Mouse (Mus musculus) heart, embryonic 16.5 days (tissue): ENCODE measurements around the gene Ppp1r35. TPM values are rescaled to one million over a fixed set of nuclear protein-coding genes. Genes with fewer than 3 reads are reported as not detected.

Source experiments
- ATAC-seq: fragments of 200-750 bp; cut with Nextera tagmentation; replicated peaks from 2 replicates; pipeline ENCODE4 v1.8.0; 2017; ENCODE audit warnings: moderate number of reproducible peaks; ENCODE audit not compliant: insufficient read depth, low FRiP score; ENCODE audit errors: extremely low read depth
- H3K27ac ChIP-seq: fragments of 300-500 bp; sonication (generic); 2 replicates; pipeline ENCODE4 v1.5.1; 2014; ENCODE audit warnings: mild to moderate bottlenecking, low read length, control low read depth, moderate library complexity
- H3K27me3 ChIP-seq: fragments of 300-500 bp; sonication (generic); 2 replicates; pipeline ENCODE4 v1.6.1; 2014; ENCODE audit warnings: low read length, mixed read lengths; ENCODE audit not compliant: control insufficient read depth, insufficient read depth
- H3K36me3 ChIP-seq: fragments of 300-500 bp; sonication (generic); 2 replicates; pipeline ENCODE4 v1.6.1; 2014; ENCODE audit not compliant: control insufficient read depth, insufficient read depth
- H3K4me1 ChIP-seq: fragments of 300-500 bp; sonication (generic); 2 replicates; pipeline ENCODE4 v1.6.1; 2014; ENCODE audit warnings: low read length, mixed read lengths; ENCODE audit not compliant: control insufficient read depth, insufficient read depth
- H3K4me2 ChIP-seq: fragments of 300-500 bp; sonication (generic); 2 replicates; pipeline ENCODE4 v1.6.1; 2014; ENCODE audit warnings: low read depth, mild to moderate bottlenecking, control low read depth, low read length
- H3K4me3 ChIP-seq: fragments of 300-500 bp; sonication (generic); 2 replicates; pipeline ENCODE4 v1.5.1; 2014; ENCODE audit warnings: mild to moderate bottlenecking, control low read depth, low read length
- H3K9ac ChIP-seq: fragments of 300-500 bp; sonication (generic); 2 replicates; pipeline ENCODE4 v1.6.1; 2014; ENCODE audit warnings: low read length, control low read depth
- H3K9me3 ChIP-seq: fragments of 300-500 bp; sonication (generic); replicated peaks from 2 replicates; pipeline ENCODE4 v1.6.1; 2016; ENCODE audit warnings: low read length; ENCODE audit not compliant: control insufficient read depth
- WGBS: fragments of 180-500 bp; shearing (Covaris S2); extraction: QIAGEN DNeasy Blood & Tissue Kit; methylation state at CpG from one replicate; pipeline ENCODE4 v1.1.7; 2014; 5-methylcytosine and 5-hydroxymethylcytosine counted together
- polyA plus RNA-seq: library from polyadenylated mRNA; unstranded; fragments of >200 nt; fragmentation: Nextera tagmentation; extraction: Ambion mirVana; gene quantifications from 2 replicates; pipeline ENCODE4 v1.2.1, GENCODE M21; 2015

The Ppp1r35 gene
- polyA plus RNA-seq, 1 experiment from 2014 or later: 22.6 TPM

DNA sequence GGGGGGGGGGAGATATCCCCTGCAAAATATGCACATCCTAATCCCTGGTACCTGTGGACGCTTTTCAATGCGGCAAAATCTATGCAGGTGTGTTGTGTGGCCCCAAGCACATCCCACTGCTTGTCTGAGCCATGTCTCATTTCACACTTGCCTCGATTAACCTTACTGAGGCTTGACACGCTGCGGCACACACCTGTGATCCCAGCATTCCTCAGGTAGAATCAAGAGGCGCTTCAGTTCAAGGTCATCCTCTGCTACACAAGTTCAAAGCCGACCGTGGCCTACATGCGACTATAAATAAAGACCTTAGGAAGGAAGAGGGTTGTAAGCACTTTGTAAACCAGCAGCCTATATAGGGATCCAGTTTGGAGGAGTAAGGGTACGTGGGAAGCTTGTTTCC lies 36.6 kb upstream of the Ppp1r35 start:
- Histone ChIP-seq H3K36me3 (no peaks in the 10 kb centered on the region), H3K27me3 (no peaks in the 10 kb centered on the region), H3K9me3 (no peaks in the 10 kb centered on the region), H3K9ac (peak overlapping the region; percentile 82), H3K27ac (no peak overlapping the region), H3K4me2 (peak overlapping the region; percentile 93), H3K4me1 (peaks cover 13% of the 10 kb centered on the region), H3K4me3 (peak overlapping the region; percentile 73)
- ATAC-seq: no peak
- 55% methylated on average over 10 of the region's 10 CpGs for WGBS

DNA sequence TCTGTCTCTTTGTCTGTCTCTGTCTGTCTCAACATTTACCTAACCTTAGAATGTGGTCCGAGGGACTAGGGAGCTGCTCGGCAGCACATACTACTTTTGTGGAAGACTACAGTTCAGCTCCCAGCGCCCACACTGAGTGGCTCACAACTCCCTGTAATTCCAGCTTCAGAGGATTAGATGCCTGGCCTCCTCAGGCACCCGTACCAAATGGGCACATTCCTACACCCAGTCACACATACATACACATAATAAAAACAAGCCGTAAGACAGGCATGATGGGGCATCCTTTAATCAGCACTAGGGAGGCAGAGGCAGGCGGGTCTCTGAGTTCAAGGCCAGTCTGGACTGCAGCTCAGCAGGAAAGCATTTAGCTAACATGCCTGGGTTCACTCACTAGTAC lies 35.8 kb upstream of the Ppp1r35 start:
- no peak for ATAC-seq
- no peaks in the 10 kb centered on the region for H3K9me3 ChIP-seq

DNA sequence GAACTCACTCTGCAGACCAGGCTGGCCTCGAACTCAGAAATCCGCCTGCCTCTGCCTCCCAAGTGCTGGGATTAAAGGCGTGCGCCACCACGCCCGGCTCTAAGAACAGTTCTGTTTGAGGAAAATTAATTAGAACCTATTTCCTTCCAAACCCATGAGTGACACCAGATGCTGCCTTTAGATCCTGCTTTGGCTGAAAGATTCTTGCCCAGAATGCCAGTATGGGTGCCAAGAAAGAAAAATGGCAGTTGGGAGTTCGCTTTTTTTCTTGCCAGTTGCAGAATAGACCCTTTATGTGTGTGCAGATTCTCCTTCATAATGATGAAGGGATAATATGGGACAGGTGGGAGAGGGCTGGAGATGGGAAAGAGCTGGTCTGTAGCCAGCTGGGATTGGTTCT lies 34.5 kb upstream of the Ppp1r35 start:
- H3K4me1 ChIP-seq: peaks cover 25% of the 10 kb centered on the region
- H3K9me3 ChIP-seq: no peaks in the 10 kb centered on the region
- H3K36me3 ChIP-seq: no peaks in the 10 kb centered on the region
- no peak overlapping the region for H3K4me3 ChIP-seq
- no peaks in the 10 kb centered on the region for H3K27me3 ChIP-seq
- H3K9ac ChIP-seq: no peak overlapping the region
- 91% methylated on average over 6 of the region's 7 CpGs for WGBS
- no peak overlapping the region for H3K27ac ChIP-seq
- no peak overlapping the region for H3K4me2 ChIP-seq
- no peak for ATAC-seq

More for the DNA sequence above, 35.8 kb upstream of the Ppp1r35 start:
- Histone ChIP-seq H3K4me3 (no peak overlapping the region), H3K4me1 (peaks cover 13% of the 10 kb centered on the region), H3K27me3 (no peaks in the 10 kb centered on the region), H3K9ac (no peak overlapping the region), H3K4me2 (no peak overlapping the region), H3K36me3 (no peaks in the 10 kb centered on the region), H3K27ac (no peak overlapping the region)
- WGBS: 91% methylated on average over 6 of the region's 6 CpGs

DNA sequence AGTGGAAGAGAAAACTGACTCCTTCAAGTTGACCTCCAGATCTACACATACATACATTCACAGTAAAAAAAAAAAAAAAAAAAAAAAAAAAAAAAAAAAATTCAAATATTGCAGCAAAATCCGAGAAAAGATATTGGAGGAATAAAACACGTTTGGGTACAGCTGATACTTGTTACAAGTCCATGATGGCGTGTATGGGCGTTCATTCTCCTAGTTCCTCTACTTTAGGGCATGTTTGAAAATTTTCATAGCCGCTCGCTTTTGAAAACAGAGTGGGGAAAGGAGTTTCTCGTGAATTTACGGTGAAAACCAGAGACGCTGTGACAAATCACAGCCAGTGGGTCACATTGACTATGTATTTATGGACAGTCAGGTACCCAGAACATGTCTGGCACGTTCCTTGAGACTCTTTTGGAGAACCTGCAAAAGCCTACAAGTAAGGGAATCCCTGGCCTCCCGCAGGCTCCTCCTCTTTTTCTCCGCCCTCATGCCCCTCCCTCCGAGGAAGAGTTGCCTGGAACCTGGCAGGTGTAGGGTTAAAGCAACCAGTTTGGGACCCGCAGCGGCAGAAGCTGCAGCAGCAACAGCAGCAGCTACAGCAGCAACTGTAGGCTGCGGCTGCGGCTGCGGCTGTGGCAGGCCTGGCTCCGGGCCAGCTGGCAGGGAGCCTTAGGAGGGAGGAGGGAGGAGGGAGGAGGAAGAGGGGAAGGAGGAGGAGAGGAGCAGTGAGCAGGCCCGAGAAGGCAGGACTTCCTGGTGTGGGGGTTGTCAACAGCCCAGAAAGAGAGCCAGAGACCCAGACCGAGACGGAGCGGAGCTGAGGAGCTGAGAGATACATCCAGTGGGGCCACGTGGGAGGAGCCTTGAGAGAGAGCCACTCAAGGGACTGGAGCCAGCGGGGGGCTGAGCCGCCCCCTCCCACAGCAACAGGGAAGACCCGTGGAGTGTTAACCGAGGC lies 33.2 kb upstream of the Ppp1r35 start, which contains the start of gene Tsc22d4:
Gene Tsc22d4 (plus strand): TSS at position 517 of the 958 bp plus-strand sequence.
- Histone ChIP-seq H3K36me3 (no peaks in the 10 kb centered on the region), H3K4me1 (peaks cover 29% of the 10 kb centered on the region), H3K4me2 (peak within 1 kb of the TSS; percentile 98), H3K27me3 (no peaks in the 10 kb centered on the region), H3K9ac (peak within 1 kb of the TSS; percentile 98), H3K9me3 (no peaks in the 10 kb centered on the region), H3K27ac (peak within 1 kb of the TSS; percentile 97), H3K4me3 (peak within 1 kb of the TSS; percentile 95)
- WGBS: 5% methylated on average over 28 of the region's 28 CpGs
- ATAC-seq: peak; percentile 87

DNA sequence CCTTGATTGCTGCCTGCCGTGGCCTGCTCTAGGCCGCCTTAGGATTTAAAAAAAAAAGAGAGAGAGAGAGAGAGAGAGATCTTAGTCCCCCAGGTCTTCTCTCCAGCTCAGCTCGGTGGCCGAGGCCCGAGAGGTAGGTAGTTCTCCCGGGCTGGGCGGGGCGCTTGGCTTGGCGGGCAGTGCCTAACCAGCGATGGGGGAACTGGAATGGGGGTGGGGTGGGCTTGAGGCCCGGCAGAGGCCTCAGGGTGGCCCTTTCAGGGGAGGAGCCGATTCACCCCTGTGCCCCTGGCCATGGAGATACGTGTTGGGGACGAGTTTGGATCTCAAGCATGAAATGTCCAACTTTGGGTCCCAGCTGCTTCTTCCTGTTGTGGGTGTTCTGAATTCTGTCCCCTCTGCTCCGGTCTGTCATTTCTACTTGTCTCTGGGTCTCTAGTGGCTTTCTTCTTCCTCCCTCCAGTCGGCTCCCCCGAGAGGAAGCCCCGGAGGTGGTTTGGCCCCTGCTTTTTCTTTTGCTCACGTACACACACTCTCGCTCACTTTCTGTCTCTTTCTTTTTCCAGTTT lies 32.3 kb upstream of the Ppp1r35 start:
- ATAC-seq: peak; percentile 39

DNA sequence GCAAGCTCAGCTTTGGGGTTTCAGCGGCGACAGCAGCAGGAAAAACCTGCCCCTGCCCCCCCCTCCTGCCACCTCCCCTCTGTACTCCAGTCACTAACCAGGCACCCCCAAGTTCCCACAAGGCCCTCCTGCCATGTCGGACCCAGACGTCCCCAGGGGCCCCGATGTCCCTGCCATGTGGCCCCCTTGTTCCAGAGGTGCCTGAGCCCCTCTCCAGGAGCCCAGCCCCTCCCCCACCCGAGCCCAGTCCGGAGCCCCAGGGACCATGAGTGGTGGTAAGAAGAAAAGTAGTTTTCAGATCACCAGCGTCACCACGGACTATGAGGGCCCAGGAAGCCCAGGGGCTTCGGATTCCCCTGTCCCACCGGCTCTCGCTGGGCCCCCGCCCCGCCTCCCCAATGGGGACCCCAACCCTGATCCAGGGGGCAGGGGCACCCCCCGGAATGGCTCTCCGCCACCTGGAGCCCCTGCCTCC lies 31.8 kb upstream of the Ppp1r35 start:
- H3K27me3 ChIP-seq: no peaks in the 10 kb centered on the region
- no peak for ATAC-seq
- H3K9ac ChIP-seq: peak overlapping the region; percentile 98
- under 1% methylated on average over 16 of the region's 16 CpGs for WGBS
- peaks cover 40% of the 10 kb centered on the region for H3K4me1 ChIP-seq
- H3K27ac ChIP-seq: peak overlapping the region; percentile 97
- H3K4me3 ChIP-seq: peak overlapping the region; percentile 95
- H3K4me2 ChIP-seq: peak overlapping the region; percentile 98
- peaks cover 7% of the 10 kb centered on the region for H3K36me3 ChIP-seq
- H3K9me3 ChIP-seq: no peaks in the 10 kb centered on the region

More for the DNA sequence above, 32.3 kb upstream of the Ppp1r35 start:
- Histone ChIP-seq H3K27me3 (no peaks in the 10 kb centered on the region), H3K27ac (peak overlapping the region; percentile 97), H3K9me3 (no peaks in the 10 kb centered on the region), H3K4me1 (peaks cover 38% of the 10 kb centered on the region), H3K4me2 (peak overlapping the region; percentile 98), H3K36me3 (peaks cover 2% of the 10 kb centered on the region), H3K9ac (peak overlapping the region; percentile 98), H3K4me3 (peak overlapping the region; percentile 95)
- 0% methylated on average over 20 of the region's 20 CpGs for WGBS

DNA sequence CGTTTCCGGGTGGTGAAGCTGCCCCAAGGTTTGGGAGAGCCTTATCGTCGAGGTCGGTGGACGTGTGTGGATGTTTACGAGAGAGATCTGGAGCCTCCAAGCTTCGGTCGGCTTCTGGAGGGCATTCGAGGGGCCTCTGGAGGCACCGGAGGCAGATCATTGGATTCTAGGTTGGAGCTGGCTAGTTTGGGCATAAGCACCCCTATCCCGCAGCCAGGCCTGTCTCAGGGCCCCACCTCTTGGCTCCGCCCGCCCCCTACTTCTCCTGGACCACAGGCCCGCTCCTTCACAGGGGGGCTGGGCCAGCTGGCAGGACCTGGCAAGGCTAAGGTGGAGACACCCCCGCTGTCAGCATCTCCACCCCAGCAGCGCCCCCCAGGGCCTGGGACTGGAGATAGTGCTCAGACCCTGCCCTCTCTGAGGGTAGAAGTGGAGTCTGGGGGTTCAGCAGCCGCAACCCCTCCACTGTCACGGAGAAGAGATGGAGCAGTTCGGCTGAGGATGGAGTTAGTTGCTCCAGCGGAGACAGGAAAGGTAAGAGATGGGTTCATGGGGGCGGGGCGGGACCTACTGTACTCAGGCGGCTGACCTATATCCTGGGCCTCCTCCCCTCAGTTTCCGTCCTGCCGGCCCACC lies 31.2 kb upstream of the Ppp1r35 start:
- H3K4me1 ChIP-seq: peaks cover 45% of the 10 kb centered on the region
- no peaks in the 10 kb centered on the region for H3K27me3 ChIP-seq
- peak overlapping the region; percentile 95 for H3K4me3 ChIP-seq
- peak overlapping the region; percentile 98 for H3K4me2 ChIP-seq
- peak overlapping the region; percentile 98 for H3K9ac ChIP-seq
- ATAC-seq: 0 out of 2 replicates have a peak, but pooled peaks have one; percentile 14
- peak overlapping the region; percentile 97 for H3K27ac ChIP-seq
- no peaks in the 10 kb centered on the region for H3K9me3 ChIP-seq
- peaks cover 12% of the 10 kb centered on the region for H3K36me3 ChIP-seq
- WGBS: under 1% methylated on average over 26 of the region's 26 CpGs

DNA sequence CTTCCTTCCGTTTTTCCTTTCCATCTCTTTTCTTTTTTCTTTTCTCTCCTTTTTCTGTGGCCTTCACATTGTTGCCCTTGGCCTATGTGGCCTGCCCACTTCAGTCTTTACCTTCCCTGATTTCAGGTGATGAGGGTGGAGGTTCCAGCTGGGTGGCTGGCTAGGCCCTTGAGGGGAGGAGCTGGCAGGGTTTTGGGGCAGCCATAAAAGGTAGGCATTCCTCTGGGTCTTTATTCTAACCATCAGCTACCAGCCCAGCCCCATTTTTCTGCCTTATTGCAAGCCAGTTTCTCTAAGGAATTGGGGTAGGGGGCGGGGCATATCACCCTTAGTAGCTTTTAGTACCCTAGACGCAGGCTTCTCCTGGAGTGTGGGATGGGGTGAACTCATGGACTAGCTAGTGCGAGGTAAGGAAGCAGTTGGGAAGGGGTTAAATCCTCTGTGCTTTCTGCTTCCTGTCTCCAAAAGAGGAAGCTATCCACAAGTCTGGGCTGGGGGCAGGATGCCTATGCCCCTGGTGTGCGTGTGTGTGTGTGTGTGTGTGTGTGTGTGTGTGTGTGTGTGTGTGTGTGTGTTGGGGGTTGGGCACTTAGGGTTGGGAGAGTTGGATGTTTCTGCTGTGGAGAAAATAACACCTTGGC lies 30.4 kb upstream of the Ppp1r35 start:
- H3K9me3 ChIP-seq: no peaks in the 10 kb centered on the region
- peak overlapping the region; percentile 98 for H3K9ac ChIP-seq
- WGBS: 19% methylated on average over 5 of the region's 5 CpGs
- peak overlapping the region; percentile 98 for H3K4me2 ChIP-seq
- no peaks in the 10 kb centered on the region for H3K27me3 ChIP-seq
- H3K27ac ChIP-seq: peak overlapping the region; percentile 97
- ATAC-seq: no peak
- H3K36me3 ChIP-seq: peaks cover 14% of the 10 kb centered on the region
- H3K4me3 ChIP-seq: peak overlapping the region; percentile 95
- peaks cover 51% of the 10 kb centered on the region for H3K4me1 ChIP-seq
